ENCODE assay signal across 7 mouse cellular contexts in the genomic region with DNA sequence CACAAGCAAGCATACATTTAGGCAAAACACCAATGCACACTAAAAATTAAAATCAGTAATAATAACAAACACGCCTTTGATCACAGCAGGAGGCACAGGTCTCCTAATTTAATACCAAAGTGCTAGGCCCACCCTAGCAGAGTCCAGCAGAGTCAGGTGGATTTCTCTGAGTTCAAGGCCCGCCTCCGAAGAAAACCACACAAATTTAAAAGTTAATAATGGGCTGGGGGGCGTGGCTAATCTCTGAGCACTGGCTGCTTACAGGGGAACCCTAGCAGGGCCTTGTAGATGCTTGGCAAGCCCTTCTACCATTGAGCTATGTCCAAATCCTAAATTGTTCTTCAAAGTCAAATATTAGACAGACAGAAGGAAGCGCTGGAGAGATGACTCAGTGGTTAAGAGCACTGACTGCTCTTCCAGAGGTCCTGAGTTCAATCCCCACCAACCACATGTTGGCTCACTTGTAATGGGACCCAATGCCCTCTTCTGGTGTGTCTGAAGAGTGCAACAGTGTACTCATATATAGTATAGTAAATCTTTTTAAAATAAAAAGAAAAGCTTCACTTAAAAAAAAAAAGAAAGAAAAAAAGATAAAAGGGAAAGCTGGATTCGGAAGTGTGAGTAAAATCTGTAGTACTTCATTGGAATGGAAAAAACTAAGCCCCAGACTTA. TPM values are rescaled to one million over a fixed set of nuclear protein-coding genes. Genes with fewer than 3 reads are reported as not detected.
A peak's percentile ranks its signal among the peaks of the same experiment; 100 is the strongest.
DNase-seq lines count a peak whose midpoint lies in the region; ATAC-seq and TF ChIP-seq lines count a peak whose summit lies in the region.

No protein-coding gene starts in this region.

- DNase-seq in thymus, postnatal 14 days, result peak; percentile 34
- no peak for DNase-seq in thymus, adult 2 months
- no peak for DNase-seq in embryonic facial prominence, embryonic 14.5 days (ENCODE audit: low spot score)
- peak; percentile 75 for DNase-seq in kidney, adult 9 months
- no peak for DNase-seq in midbrain, postnatal 0 days (ENCODE audit: low spot score)
- DNase-seq in layer of hippocampus, postnatal 36 days, result no peak
- no peak for DNase-seq in right cerebral cortex, adult 2 months (ENCODE audit: low spot score in 2 of 2)

- peaks cover 11% of the 10 kb centered on the region; the same call in 1 of the 2 replicates for H3K36me3 ChIP-seq in thymus, adult 2 months (ENCODE audit: control insufficient read depth, insufficient read depth, low read length)
- H3K36me3 ChIP-seq in embryonic facial prominence, embryonic 14.5 days (ENCODE audit: control insufficient read depth, insufficient read depth, low read length), result peaks cover 66% of the 10 kb centered on the region
- peaks cover 29% of the 10 kb centered on the region; the same call in 1 of the 2 replicates for H3K36me3 ChIP-seq in midbrain, postnatal 0 days (ENCODE audit: insufficient read depth, low read length)

- no peak for TF ChIP-seq CTCF in thymus, adult 2 months (IDR thresholded peaks at IDR 0.05; ENCODE audit: borderline replicate concordance, control insufficient read depth, extremely low read depth, insufficient read depth, low read length, poor library complexity)
- TF ChIP-seq CTCF in midbrain, postnatal 0 days (IDR thresholded peaks at IDR 0.05), result peak; percentile 3; the same call in 1 of the 2 replicates

- H3K9me3 ChIP-seq in embryonic facial prominence, embryonic 14.5 days (ENCODE audit: control insufficient read depth, low read length), result no peaks in the 10 kb centered on the region
- no peaks in the 10 kb centered on the region for H3K9me3 ChIP-seq in midbrain, postnatal 0 days (ENCODE audit: low read length)

- peak overlapping the region; percentile 70 for H3K4me2 ChIP-seq in embryonic facial prominence, embryonic 14.5 days (ENCODE audit: low read depth, low read length)
- peak overlapping the region; percentile 67; the same call in 1 of the 2 replicates for H3K4me2 ChIP-seq in midbrain, postnatal 0 days (ENCODE audit: low read depth, low read length, poor library complexity, severe bottlenecking)

- H3K27ac ChIP-seq in thymus, adult 2 months (ENCODE audit: control insufficient read depth, insufficient read depth, low read length), result no peak overlapping the region; the same call in 1 of the 2 replicates
- peak overlapping the region; percentile 100 for H3K27ac ChIP-seq in embryonic facial prominence, embryonic 14.5 days (replicated peaks; ENCODE audit: low read depth, low read length)
- H3K27ac ChIP-seq in midbrain, postnatal 0 days (ENCODE audit: low read depth, low read length), result no peak overlapping the region

- no peak for TF ChIP-seq POLR2A in thymus, adult 2 months (IDR thresholded peaks at IDR 0.05; ENCODE audit: control insufficient read depth, extremely low read depth, insufficient read depth, low read length, poor library complexity)

- WGBS in thymus, adult 2 months, result 84% methylated on average over 6 of the region's 6 CpGs
- WGBS in embryonic facial prominence, embryonic 14.5 days, result 72% methylated on average over 6 of the region's 6 CpGs
- WGBS in midbrain, postnatal 0 days, result 83% methylated on average over 6 of the region's 6 CpGs

- no peaks in the 10 kb centered on the region for H3K27me3 ChIP-seq in thymus, adult 2 months (ENCODE audit: control insufficient read depth, insufficient read depth, low read length)
- H3K27me3 ChIP-seq in embryonic facial prominence, embryonic 14.5 days (replicated peaks; ENCODE audit: control insufficient read depth, insufficient read depth, low read length), result no peaks in the 10 kb centered on the region
- no peaks in the 10 kb centered on the region for H3K27me3 ChIP-seq in midbrain, postnatal 0 days (ENCODE audit: insufficient read depth, low read length)

- ATAC-seq in embryonic facial prominence, embryonic 14.5 days (ENCODE audit: low read depth), result no peak
- no peak for ATAC-seq in midbrain, postnatal 0 days (ENCODE audit: low FRiP score)

- H3K4me3 ChIP-seq in thymus, adult 2 months (ENCODE audit: control insufficient read depth, insufficient read depth, low read length), result no peak overlapping the region
- peak overlapping the region; percentile 84 for H3K4me3 ChIP-seq in embryonic facial prominence, embryonic 14.5 days (ENCODE audit: low read depth, low read length)
- no peak overlapping the region; the same call in 1 of the 2 replicates for H3K4me3 ChIP-seq in midbrain, postnatal 0 days (ENCODE audit: low read depth, low read length)

- H3K4me1 ChIP-seq in thymus, adult 2 months (replicated peaks; ENCODE audit: control insufficient read depth, insufficient read depth, low read length), result no peaks in the 10 kb centered on the region; the same call in 1 of the 2 replicates
- peaks cover 4% of the 10 kb centered on the region for H3K4me1 ChIP-seq in embryonic facial prominence, embryonic 14.5 days (ENCODE audit: control insufficient read depth, insufficient read depth, low read length)
- H3K4me1 ChIP-seq in midbrain, postnatal 0 days (ENCODE audit: insufficient read depth, low read length), result no peaks in the 10 kb centered on the region

- peak overlapping the region; percentile 96 for H3K9ac ChIP-seq in embryonic facial prominence, embryonic 14.5 days (ENCODE audit: low read depth, low read length)
- no peak overlapping the region for H3K9ac ChIP-seq in midbrain, postnatal 0 days (replicated peaks; ENCODE audit: low read length, poor library complexity, severe bottlenecking)

RNA-seq across cellular contexts. Expression of gene Gabpb2, which starts 0.9 kb away (rescaled TPM):
- polyA plus RNA-seq in thymus, adult 2 months (2012; rRNA removed), result 39.7 and 41.7 TPM in 2 replicates
- polyA plus RNA-seq in embryonic facial prominence, embryonic 14.5 days (2014; fragmentation: Nextera tagmentation; extraction: Ambion mirVana), result 7.8 and 8.0 TPM in 2 replicates
- total RNA-seq in midbrain, postnatal 0 days (2014; rRNA removed), result 6.5 and 7.6 TPM in 2 replicates
- polyA plus RNA-seq in midbrain, postnatal 0 days (2015; fragmentation: Nextera tagmentation; extraction: Ambion mirVana), result 1.5 and 1.6 TPM in 2 replicates
- total RNA-seq in layer of hippocampus, postnatal 36 days (2021), result 10 to 100 TPM; 13.9 to 18.1 TPM

RNA-seq across cellular contexts. Expression of gene Cdc42se1, which starts 9.9 kb away (rescaled TPM):
- 137 and 156 TPM in 2 replicates for polyA plus RNA-seq in thymus, adult 2 months (2012; rRNA removed)
- 111 and 125 TPM in 2 replicates for polyA plus RNA-seq in embryonic facial prominence, embryonic 14.5 days (2014; fragmentation: Nextera tagmentation; extraction: Ambion mirVana)
- total RNA-seq in midbrain, postnatal 0 days (2014; rRNA removed), result 35.0 and 54.7 TPM in 2 replicates
- 40.9 and 41.4 TPM in 2 replicates for polyA plus RNA-seq in midbrain, postnatal 0 days (2015; fragmentation: Nextera tagmentation; extraction: Ambion mirVana)
- 10 to 100 TPM; 72.0 to 73.0 TPM for total RNA-seq in layer of hippocampus, postnatal 36 days (2021)

RNA-seq across cellular contexts. Expression of gene Mllt11, which starts 13.4 kb away (rescaled TPM):
- polyA plus RNA-seq in thymus, adult 2 months (2012; rRNA removed), result 53.0 and 66.1 TPM in 2 replicates
- 36.9 and 37.2 TPM in 2 replicates for polyA plus RNA-seq in embryonic facial prominence, embryonic 14.5 days (2014; fragmentation: Nextera tagmentation; extraction: Ambion mirVana)
- total RNA-seq in midbrain, postnatal 0 days (2014; rRNA removed), result 301 and 367 TPM in 2 replicates
- polyA plus RNA-seq in midbrain, postnatal 0 days (2015; fragmentation: Nextera tagmentation; extraction: Ambion mirVana), result 738 and 774 TPM in 2 replicates
- total RNA-seq in layer of hippocampus, postnatal 36 days (2021), result 100 to 1,000 TPM; 285 to 326 TPM

RNA-seq across cellular contexts. Expression of gene Gm128, which starts 22.8 kb away (rescaled TPM):
- polyA plus RNA-seq in thymus, adult 2 months (2012; rRNA removed), result 0.30 and 0.33 TPM in 2 replicates
- 0.38 and 0.41 TPM in 2 replicates for polyA plus RNA-seq in embryonic facial prominence, embryonic 14.5 days (2014; fragmentation: Nextera tagmentation; extraction: Ambion mirVana)
- 0.24 and 0.49 TPM in 2 replicates for total RNA-seq in midbrain, postnatal 0 days (2014; rRNA removed)
- 0.19 and 0.27 TPM in 2 replicates for polyA plus RNA-seq in midbrain, postnatal 0 days (2015; fragmentation: Nextera tagmentation; extraction: Ambion mirVana)
- under 1 TPM in 1 of 2 experiments, not detected in 1; 0.32 TPM for total RNA-seq in layer of hippocampus, postnatal 36 days (2021)

RNA-seq across cellular contexts. Expression of gene Bnipl, which starts 32.4 kb away (rescaled TPM):
- 1.3 and 1.6 TPM in 2 replicates for polyA plus RNA-seq in thymus, adult 2 months (2012; rRNA removed)
- polyA plus RNA-seq in embryonic facial prominence, embryonic 14.5 days (2014; fragmentation: Nextera tagmentation; extraction: Ambion mirVana), result 6.1 and 6.9 TPM in 2 replicates
- not detected in 2 replicates for total RNA-seq in midbrain, postnatal 0 days (2014; rRNA removed)
- polyA plus RNA-seq in midbrain, postnatal 0 days (2015; fragmentation: Nextera tagmentation; extraction: Ambion mirVana), result not detected in 2 replicates
- total RNA-seq in layer of hippocampus, postnatal 36 days (2021), result under 1 TPM; 0.56 to 0.65 TPM

Comparison
In these comparisons a context has a peak if more than half of its experiments do, and no peak if none do; other contexts are left out.
1. DNase-seq: peak in thymus, postnatal 14 days (single experiment) and kidney, adult 9 months (single experiment); none in thymus, adult 2 months (single experiment), embryonic facial prominence, embryonic 14.5 days (single experiment), midbrain, postnatal 0 days (single experiment), layer of hippocampus, postnatal 36 days (0 of 2) and right cerebral cortex, adult 2 months (0 of 2).
2. RNA of gene Mllt11, which starts 13.4 kb away (polyA plus RNA-seq): 738 to 774 TPM in midbrain, postnatal 0 days; 53.0 to 66.1 TPM in thymus, adult 2 months and 36.9 to 37.2 TPM in embryonic facial prominence, embryonic 14.5 days; every median in the first group is over 10 times any median in the second.